Mouse (Mus musculus) embryonic facial prominence, embryonic 14.5 days (tissue): ENCODE results near the gene 1700029P11Rik. TPM values are rescaled to one million over a fixed set of nuclear protein-coding genes. Genes with fewer than 3 reads are reported as not detected.

ENCODE experiments used
- ATAC-seq: fragments of 200-750 bp; cut with Nextera tagmentation; 2 replicates; pipeline ENCODE4 v1.8.0; 2017; ENCODE audit warnings: low read depth, moderate number of reproducible peaks, moderate TSS enrichment
- DNase-seq: peaks from one replicate; pipeline ENCODE4 v3.0.0-alpha.2; 2015; ENCODE audit warnings: low spot score
- H3K27ac ChIP-seq: fragments of 300-500 bp; sonication (generic); replicated peaks from 2 replicates; pipeline ENCODE4 v1.5.1; 2014; ENCODE audit warnings: low read depth, mild to moderate bottlenecking, low read length, moderate library complexity
- H3K27me3 ChIP-seq: fragments of 300-500 bp; sonication (generic); replicated peaks from 2 replicates; pipeline ENCODE4 v1.6.1; 2014; ENCODE audit warnings: low read length; ENCODE audit not compliant: control insufficient read depth, insufficient read depth
- H3K36me3 ChIP-seq: fragments of 300-500 bp; sonication (generic); 2 replicates; pipeline ENCODE4 v1.6.1; 2014; ENCODE audit warnings: low read length, mixed read lengths; ENCODE audit not compliant: control insufficient read depth, insufficient read depth
- H3K4me1 ChIP-seq: fragments of 300-500 bp; sonication (generic); 2 replicates; pipeline ENCODE4 v1.6.1; 2014; ENCODE audit warnings: antibody characterized with exemption, low read length; ENCODE audit not compliant: control insufficient read depth, insufficient read depth
- H3K4me2 ChIP-seq: fragments of 300-500 bp; sonication (generic); 2 replicates; pipeline ENCODE4 v1.6.1; 2014; ENCODE audit warnings: low read depth, mild to moderate bottlenecking, low read length, moderate library complexity, mixed read lengths
- H3K4me3 ChIP-seq: fragments of 300-500 bp; sonication (generic); 2 replicates; pipeline ENCODE4 v1.5.1; 2014; ENCODE audit warnings: low read depth, mild to moderate bottlenecking, low read length
- H3K9ac ChIP-seq: fragments of 300-500 bp; sonication (generic); 2 replicates; pipeline ENCODE4 v1.6.1; 2014; ENCODE audit warnings: low read depth, mild to moderate bottlenecking, low read length, moderate library complexity, mixed read lengths
- H3K9me3 ChIP-seq: fragments of 300-500 bp; sonication (generic); 2 replicates; pipeline ENCODE4 v1.6.1; 2016; ENCODE audit warnings: low read length; ENCODE audit not compliant: control insufficient read depth
- WGBS: fragments of 180-500 bp; shearing (Covaris S2); extraction: QIAGEN DNeasy Blood & Tissue Kit; methylation state at CpG from one replicate; pipeline ENCODE4 v1.1.7; 2014; 5-methylcytosine and 5-hydroxymethylcytosine counted together
- polyA plus RNA-seq: library from polyadenylated mRNA; unstranded; fragments of >200 nt; fragmentation: Nextera tagmentation; extraction: Ambion mirVana; gene quantifications from 2 replicates; pipeline ENCODE4 v1.2.1, GENCODE M21; 2014

Gene 1700029P11Rik
- polyA plus RNA-seq, result not detected in 2 replicates

GRCm38 (mm10) chr15:81980321-81980720 lies at the start of gene 1700029P11Rik:
TSS of gene 1700029P11Rik (plus strand) at chr15:81980540.
- Histone ChIP-seq H3K27me3 (no peaks in the 10 kb centered on the region), H3K36me3 (no peaks in the 10 kb centered on the region), H3K9ac (no peak within 1 kb of the TSS), H3K27ac (no peak within 1 kb of the TSS), H3K4me3 (no peak within 1 kb of the TSS), H3K4me2 (no peak within 1 kb of the TSS), H3K4me1 (no peaks in the 10 kb centered on the region), H3K9me3 (no peaks in the 10 kb centered on the region)
- 96% methylated on average over 20 of the region's 23 CpGs for WGBS
- DNase-seq, result no peak
- no peak for ATAC-seq

DNA sequence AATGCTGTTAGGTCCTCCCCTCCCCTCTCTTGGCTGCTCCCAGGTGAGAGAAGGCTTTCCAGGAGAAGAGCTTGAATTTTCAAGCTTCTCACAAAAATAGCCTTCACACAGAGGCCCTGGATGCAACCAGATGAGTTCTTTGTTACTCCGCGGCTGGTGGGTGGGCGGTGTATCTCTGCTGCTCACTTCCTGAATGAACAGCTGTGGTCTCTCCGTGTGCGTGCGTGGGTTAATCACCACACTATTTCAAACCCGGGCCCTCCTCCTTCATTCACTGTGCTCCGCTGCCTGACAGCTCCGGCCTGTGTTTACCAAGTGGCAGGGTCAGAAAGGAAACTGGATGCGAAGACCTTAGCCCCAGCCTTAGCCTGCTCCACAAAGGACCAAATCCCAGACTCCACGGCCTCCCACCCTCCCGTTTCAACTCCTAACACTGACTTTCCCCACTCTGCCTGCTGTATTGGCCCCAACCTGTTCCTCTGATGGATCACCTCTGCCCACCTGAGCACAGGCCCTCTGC lies 47.3 kb upstream of the 1700029P11Rik start:
- Histone ChIP-seq H3K4me1 (peaks cover 15% of the 10 kb centered on the region), H3K4me2 (no peak overlapping the region)
- WGBS, result 38% methylated on average over 12 of the region's 12 CpGs

GRCm38 (mm10) chr15:81933986-81934385 lies 46.4 kb upstream of the 1700029P11Rik start:
- H3K27ac ChIP-seq, result no peak overlapping the region
- 85% methylated on average over 1 of the region's 1 CpGs for WGBS
- DNase-seq (no peak), ATAC-seq (no peak)
- H3K4me1 ChIP-seq, result peaks cover 15% of the 10 kb centered on the region
- no peak overlapping the region for H3K4me3 ChIP-seq
- no peaks in the 10 kb centered on the region for H3K36me3 ChIP-seq
- H3K9ac ChIP-seq, result no peak overlapping the region
- no peaks in the 10 kb centered on the region for H3K9me3 ChIP-seq
- H3K4me2 ChIP-seq, result no peak overlapping the region
- H3K27me3 ChIP-seq, result no peaks in the 10 kb centered on the region

More for the DNA sequence above, 47.3 kb upstream of the 1700029P11Rik start:
- DNase-seq (peak; percentile 28), ATAC-seq (no peak)
- Histone ChIP-seq H3K36me3 (no peaks in the 10 kb centered on the region), H3K4me3 (no peak overlapping the region), H3K9ac (peak overlapping the region; percentile 19), H3K27me3 (no peaks in the 10 kb centered on the region), H3K9me3 (no peaks in the 10 kb centered on the region), H3K27ac (no peak overlapping the region)

GRCm38 (mm10) chr15:81935869-81936637 lies 44.3 kb upstream of the 1700029P11Rik start:
- Histone ChIP-seq H3K27me3 (no peaks in the 10 kb centered on the region), H3K4me3 (peak overlapping the region; percentile 50), H3K9ac (peak overlapping the region; percentile 68), H3K4me2 (peak overlapping the region; percentile 79), H3K4me1 (peaks cover 15% of the 10 kb centered on the region), H3K9me3 (no peaks in the 10 kb centered on the region), H3K27ac (peak overlapping the region; percentile 72), H3K36me3 (no peaks in the 10 kb centered on the region)
- 61% methylated on average over 7 of the region's 7 CpGs for WGBS
- ATAC-seq, result 0 out of 2 replicates have a peak, but pooled peaks have one; percentile 6
- peak; percentile 40 for DNase-seq

DNA sequence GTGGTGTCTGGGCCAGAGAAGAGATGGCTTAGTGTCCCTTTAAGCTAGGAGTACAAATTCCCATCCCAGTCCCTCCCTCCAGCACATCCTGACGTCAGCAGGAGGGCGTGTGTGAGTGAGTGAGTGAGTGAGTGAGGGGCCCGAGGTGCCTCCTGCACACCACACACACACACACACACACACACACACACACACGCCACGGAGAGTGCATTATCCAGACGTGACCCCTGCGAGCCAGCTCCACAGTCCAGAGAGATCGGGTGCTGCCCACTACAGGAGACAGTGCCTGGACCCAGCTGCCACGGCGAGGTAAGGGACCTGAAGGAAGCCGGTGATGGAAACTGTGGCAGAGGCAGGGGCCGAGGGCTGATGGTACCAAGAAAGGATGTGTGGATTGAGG lies 43.7 kb upstream of the 1700029P11Rik start, which contains the start of gene Csdc2:
Gene Csdc2, plus strand, starts transcription at position 81 of the 400 bp plus-strand sequence.
- Histone ChIP-seq H3K4me3 (peak within 1 kb of the TSS; percentile 50), H3K27me3 (no peaks in the 10 kb centered on the region), H3K9me3 (no peaks in the 10 kb centered on the region), H3K9ac (peak within 1 kb of the TSS; percentile 68), H3K36me3 (no peaks in the 10 kb centered on the region), H3K27ac (peak within 1 kb of the TSS; percentile 72), H3K4me2 (peak within 1 kb of the TSS; percentile 79), H3K4me1 (peaks cover 15% of the 10 kb centered on the region)
- DNase-seq (peak; percentile 83), ATAC-seq (peak; percentile 83)
- 3% methylated on average over 12 of the region's 12 CpGs for WGBS

GRCm38 (mm10) chr15:81937098-81937972 lies 43.0 kb upstream of the 1700029P11Rik start:
- Histone ChIP-seq H3K9me3 (no peaks in the 10 kb centered on the region), H3K4me1 (peaks cover 15% of the 10 kb centered on the region), H3K9ac (peak overlapping the region; percentile 68), H3K27ac (peak overlapping the region; percentile 22; the same call in 1 of the 2 replicates), H3K36me3 (no peaks in the 10 kb centered on the region), H3K4me2 (peak overlapping the region; percentile 79), H3K4me3 (peak overlapping the region; percentile 50), H3K27me3 (no peaks in the 10 kb centered on the region)
- DNase-seq (peak; percentile 20), ATAC-seq (peak; percentile 13)
- 9% methylated on average over 15 of the region's 19 CpGs for WGBS

DNA sequence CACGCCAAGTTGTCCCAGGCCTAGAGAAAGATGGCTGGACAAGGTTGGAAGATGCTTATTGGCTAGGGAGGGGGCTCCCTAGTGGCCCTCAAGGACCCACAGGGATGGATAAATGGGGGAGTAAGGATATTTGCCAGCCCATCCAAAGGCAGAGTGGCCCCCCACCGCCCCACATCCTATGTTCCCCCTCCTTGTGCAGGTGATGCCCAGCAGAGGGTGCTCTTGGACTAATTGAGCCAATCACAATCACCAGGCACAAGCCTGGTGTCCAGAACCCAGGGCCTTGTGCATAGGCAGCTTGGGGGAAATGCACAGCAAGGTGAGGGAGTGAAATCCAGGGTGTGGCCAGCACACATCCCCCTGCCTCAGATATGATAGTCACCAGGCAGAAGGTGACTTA lies 42.1 kb upstream of the 1700029P11Rik start:
- Histone ChIP-seq H3K9ac (no peak overlapping the region), H3K4me1 (peaks cover 15% of the 10 kb centered on the region), H3K9me3 (no peaks in the 10 kb centered on the region), H3K4me3 (no peak overlapping the region), H3K27me3 (no peaks in the 10 kb centered on the region), H3K27ac (no peak overlapping the region), H3K4me2 (peak overlapping the region; percentile 79; the same call in 1 of the 2 replicates), H3K36me3 (no peaks in the 10 kb centered on the region)
- peak; percentile 50 for DNase-seq
- ATAC-seq, result no peak
- WGBS, result 41% methylated on average over 2 of the region's 2 CpGs

DNA sequence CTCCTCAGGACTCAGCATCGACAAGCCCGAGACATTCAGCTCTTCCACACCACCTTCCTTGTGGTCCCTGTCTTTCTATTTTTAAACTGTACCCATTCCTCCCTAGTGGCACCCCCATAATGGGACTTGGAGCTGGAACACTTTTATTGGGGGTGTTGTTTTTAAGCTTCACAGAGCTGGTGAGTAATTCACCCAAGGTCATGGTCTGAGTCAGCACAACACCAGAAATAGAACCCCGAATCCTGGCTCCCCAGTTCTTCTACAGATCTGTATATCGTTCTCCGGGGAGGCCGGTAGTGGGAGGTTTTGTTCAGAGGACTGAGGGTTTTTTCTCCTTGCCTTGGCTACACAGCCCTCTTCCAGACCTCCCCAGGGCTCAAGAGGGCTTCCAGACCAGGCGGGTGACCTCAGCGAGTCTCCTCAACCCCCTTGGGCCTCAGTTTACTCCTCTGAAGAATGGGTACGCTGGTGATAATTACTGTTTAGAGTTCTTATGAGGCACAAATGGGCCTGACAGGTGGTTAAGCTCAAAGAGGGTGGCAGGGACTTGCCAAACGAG lies 41.1 kb upstream of the 1700029P11Rik start:
- no peaks in the 10 kb centered on the region for H3K27me3 ChIP-seq
- no peaks in the 10 kb centered on the region for H3K36me3 ChIP-seq
- ATAC-seq, result no peak
- peaks cover 15% of the 10 kb centered on the region for H3K4me1 ChIP-seq
- no peaks in the 10 kb centered on the region for H3K9me3 ChIP-seq
- H3K4me3 ChIP-seq, result no peak overlapping the region
- WGBS, result 87% methylated on average over 10 of the region's 10 CpGs
- no peak overlapping the region for H3K27ac ChIP-seq
- H3K9ac ChIP-seq, result no peak overlapping the region
- H3K4me2 ChIP-seq, result no peak overlapping the region
- no peak for DNase-seq
